Mouse (Mus musculus): Measurements from ENCODE around the gene Prc1.
"Not testable (repeated sequence)": the region's sequence is repeated elsewhere in the genome, so short reads cannot be mapped to it uniquely, and the experiment has no call there.

Gene Prc1

DNA sequence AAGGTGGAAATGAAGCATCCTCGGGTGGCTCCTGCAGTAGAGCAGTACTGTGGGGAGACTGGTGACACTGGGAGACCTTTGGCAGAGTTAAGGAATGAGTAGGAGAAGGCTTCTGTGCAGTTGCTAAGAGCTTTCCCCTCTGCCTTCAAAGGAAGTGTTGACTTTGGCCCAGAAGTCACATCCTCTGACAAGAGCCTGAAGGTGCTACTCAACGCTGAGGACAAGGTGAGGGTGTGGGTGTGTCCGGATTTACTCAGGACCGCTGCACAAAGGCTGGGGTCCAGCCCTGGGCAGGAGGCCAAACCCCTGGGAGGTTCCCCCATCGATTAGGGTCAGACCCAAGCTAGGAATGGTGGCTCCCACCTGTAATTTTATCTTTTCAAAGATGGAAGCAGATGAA, 9.9 kb upstream of the Prc1 start:
- in situ Hi-C loops (cut with MboI; ENCODE audit: low sequenced_read_pairs) = no loop called here

DNA sequence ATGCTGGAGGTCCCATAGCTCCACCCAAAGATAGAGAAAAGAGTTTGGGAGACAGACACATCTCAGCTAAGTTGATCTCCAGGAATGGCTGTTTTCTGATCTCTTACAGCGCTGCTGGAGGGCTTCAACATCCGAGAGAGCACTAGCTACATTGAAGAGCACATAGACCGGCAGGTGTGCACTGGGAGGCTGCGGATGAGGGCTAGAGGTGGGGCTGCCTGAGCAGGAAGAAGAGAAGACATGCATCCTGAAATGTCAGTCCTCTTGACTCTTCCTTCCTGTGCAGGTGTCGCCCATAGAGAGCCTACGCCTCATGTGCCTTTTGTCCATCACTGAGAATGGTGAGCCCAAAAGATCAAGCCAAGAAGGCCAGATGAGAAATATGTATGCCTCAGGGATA, 8.5 kb upstream of the Prc1 start:
- in situ Hi-C loops (cut with MboI; ENCODE audit: low sequenced_read_pairs) = no loop called here

DNA sequence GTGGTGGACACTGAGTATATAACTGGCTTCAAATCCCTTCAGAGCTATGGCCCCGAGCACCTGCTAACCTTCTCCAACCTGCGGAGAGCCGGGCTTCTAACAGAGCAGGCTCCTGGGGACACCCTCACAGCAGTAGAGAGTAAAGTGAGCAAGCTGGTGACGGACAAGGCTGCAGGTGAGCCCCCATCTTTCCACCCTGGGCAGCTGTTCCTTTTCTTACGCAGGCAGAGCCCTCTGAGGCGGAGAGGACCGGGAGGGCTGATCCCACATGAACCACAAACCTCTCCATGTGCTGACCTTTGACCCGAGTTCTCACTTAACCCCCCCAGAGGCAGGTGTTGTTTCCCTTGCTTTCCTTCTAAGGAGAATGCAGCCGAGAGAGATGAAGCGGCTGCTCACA, 6.5 kb upstream of the Prc1 start:
- in situ Hi-C loops (cut with MboI; ENCODE audit: low sequenced_read_pairs) = no loop called here

DNA sequence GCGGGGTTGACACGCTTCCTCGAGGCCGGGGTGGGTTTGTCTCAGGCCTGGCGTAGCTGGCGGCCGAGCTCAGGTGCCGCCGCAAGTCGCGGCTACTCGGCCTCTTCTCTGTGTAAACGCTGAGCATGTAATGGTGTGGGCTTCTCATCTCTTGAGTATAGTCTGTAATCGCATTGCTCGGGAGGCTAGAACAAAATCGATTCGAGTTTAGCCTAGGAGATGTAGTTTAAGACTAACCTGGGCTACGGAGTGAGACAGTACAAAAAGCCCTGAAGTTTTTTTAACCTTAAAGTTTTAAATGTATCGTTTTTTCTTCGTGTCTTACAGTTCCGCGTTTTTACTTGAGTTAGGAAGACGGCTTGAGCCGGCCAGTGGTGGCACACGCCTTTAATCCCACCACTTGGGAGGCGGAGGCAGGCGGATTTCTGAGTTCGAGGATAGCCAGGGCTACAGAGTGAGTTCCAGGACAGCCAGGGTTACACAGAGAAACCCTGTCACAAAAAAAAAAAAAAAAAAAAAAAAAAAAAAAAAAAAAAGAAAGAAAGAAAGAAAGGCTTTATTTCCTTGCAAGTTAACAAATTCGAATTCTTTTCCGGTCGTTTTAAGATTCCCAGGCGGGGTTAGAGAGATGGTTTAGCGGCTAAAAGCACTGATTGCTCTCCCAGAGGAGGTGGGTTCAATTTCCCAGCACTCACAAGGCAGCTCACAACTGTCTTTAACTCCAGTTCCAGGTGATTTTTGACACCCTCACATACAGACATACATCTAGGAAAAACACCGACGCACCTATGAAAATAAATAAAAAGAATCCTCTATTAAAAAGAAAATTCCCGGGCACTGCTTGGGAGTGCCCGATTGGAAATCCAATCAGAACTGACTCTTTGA, 756 bp downstream of the Prc1 start:
- in situ Hi-C loops (cut with MboI; ENCODE audit: low sequenced_read_pairs) = no loop called here

DNA sequence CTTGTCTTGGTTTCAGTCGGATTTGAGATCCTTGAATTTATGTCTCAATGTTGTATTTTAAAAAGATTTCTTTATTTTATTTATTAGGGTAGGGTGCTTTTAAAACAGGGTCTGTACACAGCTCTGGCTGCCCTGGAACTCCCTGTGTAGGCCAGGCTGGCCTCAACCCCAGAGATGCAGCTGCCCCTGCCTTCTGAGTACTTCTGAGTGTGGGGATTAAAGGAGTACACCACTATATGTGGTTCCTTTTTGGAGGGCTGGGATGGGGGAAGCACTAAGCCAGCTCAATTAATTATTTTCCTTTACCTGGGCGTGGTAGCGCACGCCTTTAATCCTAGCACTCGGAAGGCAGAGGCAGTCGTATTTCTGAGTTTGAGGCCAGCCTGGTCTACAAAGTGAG, 2.2 kb downstream of the Prc1 start:
- in situ Hi-C loops (cut with MboI; ENCODE audit: low sequenced_read_pairs) = no loop called here

DNA sequence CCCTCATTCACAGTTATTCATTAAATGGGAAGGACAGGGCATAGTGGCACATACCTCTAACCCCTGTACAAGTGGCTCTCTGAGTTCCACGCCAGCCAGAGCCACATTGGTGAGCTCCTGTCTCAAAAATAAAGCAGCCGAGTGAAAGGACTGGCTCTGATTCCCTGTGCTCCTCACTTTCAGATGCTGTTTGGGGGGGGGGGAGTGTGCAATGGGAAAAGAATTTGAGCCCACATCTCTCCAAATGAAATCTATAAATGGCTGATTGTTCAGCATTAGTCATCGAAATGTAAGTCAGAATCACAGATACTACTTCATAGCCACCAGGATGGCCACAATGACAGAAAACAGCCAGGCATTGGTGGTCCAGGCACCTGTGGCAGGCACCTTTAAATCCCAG, 2.8 kb downstream of the Prc1 start:
- in situ Hi-C loops (cut with MboI; ENCODE audit: low sequenced_read_pairs) = no loop called here

GRCm38 (mm10) chr7:80298754-80299153, 4.5 kb downstream of the Prc1 start:
- in situ Hi-C loops (cut with MboI; ENCODE audit: low sequenced_read_pairs) = no loop called here

- in situ Hi-C loops (cut with MboI; ENCODE audit: low sequenced_read_pairs) = no loop called here
Measured at GRCm38 (mm10) chr7:80299568-80299967, 5.3 kb downstream of the Prc1 start.

DNA sequence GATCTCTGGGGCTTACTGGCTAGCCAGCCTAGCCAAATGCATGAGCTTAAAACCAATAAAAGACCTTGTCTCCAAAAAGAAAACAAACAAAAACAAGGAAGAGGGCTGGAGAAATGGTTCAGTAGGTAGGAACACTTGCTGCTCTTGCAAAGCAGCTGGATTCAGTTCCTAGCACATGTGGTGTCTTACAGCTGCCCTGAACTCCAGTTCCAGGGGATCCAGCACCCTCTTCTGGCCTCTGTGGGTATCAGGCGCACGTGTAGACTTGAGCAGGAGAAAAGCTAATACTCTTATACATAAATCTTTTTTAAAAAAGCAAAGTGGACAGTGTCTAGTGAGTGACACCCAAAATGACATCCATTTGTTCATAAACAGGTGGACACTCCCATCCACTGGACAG, 7.3 kb downstream of the Prc1 start:
- in situ Hi-C loops (cut with MboI; ENCODE audit: low sequenced_read_pairs) = no loop called here

GRCm38 (mm10) chr7:80307766-80308165, 13.5 kb downstream of the Prc1 start:
- in situ Hi-C loops (cut with MboI; ENCODE audit: low sequenced_read_pairs) = no loop called here

- in situ Hi-C loops (cut with MboI; ENCODE audit: low sequenced_read_pairs) = no loop called here
Measured at GRCm38 (mm10) chr7:80310771-80311170, 16.5 kb downstream of the Prc1 start.

GRCm38 (mm10) chr7:80315733-80316132, 21.5 kb downstream of the Prc1 start:
- in situ Hi-C loops (cut with MboI; ENCODE audit: low sequenced_read_pairs) = no loop called here

DNA sequence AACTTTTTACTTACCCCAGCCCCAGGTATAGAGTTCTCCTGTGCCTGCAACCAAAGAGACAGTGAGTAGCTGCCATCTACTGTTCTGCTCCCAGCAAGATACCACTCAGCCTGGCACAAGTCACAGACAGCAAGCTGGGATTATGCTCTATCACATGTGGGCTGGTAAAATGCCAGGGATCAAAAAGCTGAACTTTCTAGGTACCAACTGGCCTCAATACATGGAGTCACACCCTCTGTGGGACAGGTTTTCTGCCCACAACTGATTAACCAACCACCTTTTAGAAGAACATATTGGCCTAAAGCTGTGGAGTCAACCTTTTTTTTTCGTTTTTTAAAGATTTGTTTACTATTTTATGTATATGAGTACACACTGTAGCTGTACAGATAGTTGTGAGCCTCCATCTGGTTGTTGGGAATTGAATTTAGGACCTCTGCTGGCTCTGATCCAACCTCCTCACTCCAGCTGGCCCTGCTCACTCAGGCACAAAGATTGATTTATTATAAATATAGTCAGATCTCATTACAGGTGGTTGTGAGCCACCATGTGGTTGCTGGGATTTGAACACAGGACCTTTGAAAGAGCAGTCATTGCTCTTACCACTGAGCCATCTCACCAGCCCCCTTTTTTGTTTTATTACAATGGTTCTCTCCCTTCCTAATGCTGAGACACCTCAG, 23.3 kb downstream of the Prc1 start:
- in situ Hi-C loops (cut with MboI; ENCODE audit: low sequenced_read_pairs) = no loop called here

- in situ Hi-C loops (cut with MboI; ENCODE audit: low sequenced_read_pairs) = no loop called here
Measured at GRCm38 (mm10) chr7:80318670-80319069, 24.4 kb downstream of the Prc1 start.

DNA sequence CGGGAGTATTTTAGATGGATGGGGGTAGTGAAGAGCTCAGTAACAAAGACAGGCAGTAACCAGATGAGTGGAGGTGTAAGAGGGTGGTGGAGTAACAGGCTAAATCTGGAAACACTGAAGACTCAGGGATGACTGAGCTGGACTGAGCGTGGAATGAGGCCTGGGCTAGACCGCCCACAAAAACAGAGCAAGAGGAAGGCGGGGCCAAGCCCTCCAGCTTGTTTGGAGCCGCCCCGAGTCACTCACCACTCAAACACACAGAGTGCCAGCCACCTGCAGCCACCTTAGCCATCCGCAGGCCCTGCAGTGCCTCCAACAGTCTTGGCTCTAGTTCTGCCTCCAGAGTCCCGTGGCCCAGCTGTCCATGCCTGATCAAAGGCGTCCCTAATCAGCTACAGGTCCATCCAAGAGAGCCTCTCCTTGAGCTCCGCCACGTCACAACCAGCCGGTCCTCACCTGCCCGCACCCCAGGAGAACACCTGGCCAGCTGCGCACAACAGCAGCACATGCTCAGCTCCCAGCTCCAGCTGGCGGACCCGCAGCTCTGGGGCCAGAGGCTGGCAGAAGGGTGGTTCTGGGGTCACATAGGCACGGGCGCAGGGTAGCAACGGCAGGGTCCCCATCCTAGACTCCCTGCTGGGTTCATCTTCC, 25.7 kb downstream of the Prc1 start:
- in situ Hi-C loops (cut with MboI; ENCODE audit: low sequenced_read_pairs) = no loop called here

GRCm38 (mm10) chr7:80323336-80323735, 29.1 kb downstream of the Prc1 start:
- in situ Hi-C loops (cut with MboI; ENCODE audit: low sequenced_read_pairs) = no loop called here

DNA sequence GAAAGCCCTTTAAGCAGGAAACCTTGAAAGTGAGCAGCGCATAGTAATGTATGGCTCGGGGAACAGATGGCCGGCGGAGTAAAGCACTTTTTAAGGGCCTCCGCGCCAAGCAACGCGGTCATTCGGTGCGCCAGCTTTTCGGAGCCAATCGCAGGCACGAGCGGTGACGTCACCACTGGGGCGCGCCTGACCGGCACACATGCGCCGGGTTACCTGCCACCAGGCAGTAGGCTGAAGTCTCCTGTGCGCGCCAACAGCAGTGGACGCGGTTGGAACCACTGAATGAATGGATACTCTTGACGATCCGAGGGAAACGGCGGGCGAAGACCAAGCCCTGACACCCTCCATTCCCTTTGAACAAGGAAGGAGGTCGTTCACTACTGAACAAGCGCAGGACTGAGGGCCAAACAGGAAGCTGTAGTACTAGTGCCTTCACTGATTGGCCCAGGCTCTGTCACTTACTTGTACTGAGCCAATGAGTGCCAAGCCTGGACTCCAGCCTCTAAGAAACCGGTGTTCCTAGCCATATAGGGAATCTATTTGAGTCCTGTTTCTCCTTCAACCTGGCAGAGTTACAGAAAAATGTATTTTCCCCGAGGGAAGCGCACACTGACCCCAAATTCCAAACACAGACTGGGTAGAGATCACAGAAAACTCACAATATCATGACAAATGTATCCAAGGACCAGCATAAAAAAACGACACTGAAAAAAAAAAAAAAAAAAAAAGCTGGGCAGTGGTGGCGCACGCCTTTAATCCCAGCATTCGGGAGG, 30.0 kb downstream of the Prc1 start, which contains the start of gene Rccd1:
Rccd1 (minus strand) TSS at position 412 of the 773 bp plus-strand sequence.
- in situ Hi-C loops (cut with MboI; ENCODE audit: low sequenced_read_pairs) = no loop called here

GRCm38 (mm10) chr7:80324816-80325119, 30.5 kb downstream of the Prc1 start:
- in situ Hi-C loops (cut with MboI; ENCODE audit: low sequenced_read_pairs) = not testable (repeated sequence)

- in situ Hi-C loops (cut with MboI; ENCODE audit: low sequenced_read_pairs) = no loop called here
Measured at GRCm38 (mm10) chr7:80325292-80325868, 31.1 kb downstream of the Prc1 start.

- in situ Hi-C loops (cut with MboI; ENCODE audit: low sequenced_read_pairs) = no loop called here
Measured at GRCm38 (mm10) chr7:80326076-80326475, 31.8 kb downstream of the Prc1 start.

GRCm38 (mm10) chr7:80330278-80330677, 36.0 kb downstream of the Prc1 start:
- in situ Hi-C loops (cut with MboI; ENCODE audit: low sequenced_read_pairs) = no loop called here
